Mouse (Mus musculus): ENCODE measurements around the gene Bmp8b.

- TF ChIP-seq CTCF (IDR thresholded peaks at IDR 0.05; ENCODE audit: borderline replicate concordance, insufficient read depth, low read depth, low read length) (no peak), POLR2A (IDR thresholded peaks at IDR 0.05; ENCODE audit: borderline replicate concordance, insufficient read depth, low read length) (no peak)
Measured at GRCm38 (mm10) chr4:123105451-123105790, 456 bp downstream of the Bmp8b start.

All from cerebellum, adult 2 months (tissue).